In genomic region chr12:89174306-89175159, GRCm38 (mm10) we compare ENCODE assay signal across 21 mouse cellular contexts.
DNase-seq lines count a peak whose midpoint lies in the region; ATAC-seq and TF ChIP-seq lines count a peak whose summit lies in the region.
"Had no signal": no experiment of that assay in that cellular context is flagged by ENCODE, and none has a peak within 500 bp of the region (broad histone marks: within the 10 kb centered on the region; RNA-seq: fewer than 3 reads in every experiment).

No protein-coding gene starts in this region.

- no peaks in the 10 kb centered on the region for H3K36me3 ChIP-seq in forebrain, embryonic 13.5 days (ENCODE audit: poor library complexity, severe bottlenecking)
- H3K36me3 ChIP-seq in forebrain, embryonic 12.5 days (replicated peaks): no peaks in the 10 kb centered on the region
- H3K36me3 ChIP-seq in hindbrain, embryonic 16.5 days (ENCODE audit: control insufficient read depth, insufficient read depth, low read length): no peaks in the 10 kb centered on the region
- no peaks in the 10 kb centered on the region for H3K36me3 ChIP-seq in hindbrain, embryonic 14.5 days (replicated peaks; ENCODE audit: control insufficient read depth, insufficient read depth)
- no peaks in the 10 kb centered on the region for H3K36me3 ChIP-seq in hindbrain, postnatal 0 days (ENCODE audit: insufficient read depth, low read length)
- H3K36me3 ChIP-seq in midbrain, embryonic 16.5 days (ENCODE audit: control insufficient read depth, insufficient read depth, low read length): no peaks in the 10 kb centered on the region
- H3K36me3 ChIP-seq: hindbrain, embryonic 15.5 days; kidney, embryonic 15.5 days; limb, embryonic 13.5 days; liver, embryonic 12.5 days had no signal

- no peaks in the 10 kb centered on the region for H3K9me3 ChIP-seq in forebrain, embryonic 13.5 days (replicated peaks)
- no peaks in the 10 kb centered on the region for H3K9me3 ChIP-seq in forebrain, embryonic 12.5 days
- no peaks in the 10 kb centered on the region for H3K9me3 ChIP-seq in hindbrain, embryonic 16.5 days (ENCODE audit: control insufficient read depth, low read length)
- H3K9me3 ChIP-seq in hindbrain, embryonic 14.5 days (ENCODE audit: control insufficient read depth, low read length): no peaks in the 10 kb centered on the region
- no peaks in the 10 kb centered on the region for H3K9me3 ChIP-seq in hindbrain, postnatal 0 days (ENCODE audit: low read length)
- no peaks in the 10 kb centered on the region for H3K9me3 ChIP-seq in midbrain, embryonic 16.5 days (replicated peaks; ENCODE audit: control insufficient read depth, low read length, poor library complexity, severe bottlenecking)
- H3K9me3 ChIP-seq: hindbrain, embryonic 15.5 days; kidney, embryonic 15.5 days; limb, embryonic 13.5 days; liver, embryonic 12.5 days had no signal

- TF ChIP-seq CTCF in hindbrain, postnatal 0 days (IDR thresholded peaks at IDR 0.05; ENCODE audit: low read depth): no peak

- H3K9ac ChIP-seq in forebrain, embryonic 13.5 days: no peak overlapping the region
- no peak overlapping the region for H3K9ac ChIP-seq in forebrain, embryonic 12.5 days
- H3K9ac ChIP-seq in hindbrain, embryonic 16.5 days (ENCODE audit: low read depth, low read length): no peak overlapping the region
- no peak overlapping the region for H3K9ac ChIP-seq in hindbrain, embryonic 14.5 days
- no peak overlapping the region for H3K9ac ChIP-seq in hindbrain, postnatal 0 days (replicated peaks; ENCODE audit: low read length)
- H3K9ac ChIP-seq in midbrain, embryonic 16.5 days (ENCODE audit: low read depth, low read length): no peak overlapping the region
- H3K9ac ChIP-seq: hindbrain, embryonic 15.5 days; kidney, embryonic 15.5 days; limb, embryonic 13.5 days; liver, embryonic 12.5 days had no signal

- H3K27me3 ChIP-seq in forebrain, embryonic 13.5 days: no peaks in the 10 kb centered on the region
- H3K27me3 ChIP-seq in forebrain, embryonic 12.5 days: no peaks in the 10 kb centered on the region
- H3K27me3 ChIP-seq in hindbrain, embryonic 16.5 days (replicated peaks; ENCODE audit: control insufficient read depth, insufficient read depth, low read length): no peaks in the 10 kb centered on the region
- H3K27me3 ChIP-seq in hindbrain, embryonic 14.5 days (ENCODE audit: control insufficient read depth, insufficient read depth, low read length): no peaks in the 10 kb centered on the region
- no peaks in the 10 kb centered on the region for H3K27me3 ChIP-seq in hindbrain, postnatal 0 days (ENCODE audit: insufficient read depth, low read length)
- H3K27me3 ChIP-seq in midbrain, embryonic 16.5 days (ENCODE audit: control insufficient read depth, insufficient read depth, low read depth, low read length): no peaks in the 10 kb centered on the region
- H3K27me3 ChIP-seq: hindbrain, embryonic 15.5 days; kidney, embryonic 15.5 days; limb, embryonic 13.5 days; liver, embryonic 12.5 days had no signal

- 29% methylated on average over 12 of the region's 12 CpGs for WGBS in forebrain, embryonic 13.5 days
- 31% methylated on average over 12 of the region's 12 CpGs for WGBS in forebrain, embryonic 12.5 days
- WGBS in hindbrain, embryonic 16.5 days: 42% methylated on average over 12 of the region's 12 CpGs
- 33% methylated on average over 12 of the region's 12 CpGs for WGBS in hindbrain, embryonic 14.5 days
- 37% methylated on average over 12 of the region's 12 CpGs for WGBS in hindbrain, postnatal 0 days
- WGBS in midbrain, embryonic 16.5 days: 29% methylated on average over 12 of the region's 12 CpGs

- no peak overlapping the region for H3K4me3 ChIP-seq in forebrain, embryonic 13.5 days
- no peak overlapping the region for H3K4me3 ChIP-seq in forebrain, embryonic 12.5 days (replicated peaks)
- no peak overlapping the region for H3K4me3 ChIP-seq in hindbrain, embryonic 16.5 days (ENCODE audit: low read length)
- no peak overlapping the region for H3K4me3 ChIP-seq in hindbrain, embryonic 14.5 days (replicated peaks; ENCODE audit: low read length)
- H3K4me3 ChIP-seq in hindbrain, postnatal 0 days (ENCODE audit: low read length): no peak overlapping the region
- no peak overlapping the region for H3K4me3 ChIP-seq in midbrain, embryonic 16.5 days (ENCODE audit: low read depth, low read length)
- H3K4me3 ChIP-seq: hindbrain, embryonic 15.5 days; kidney, embryonic 15.5 days; limb, embryonic 13.5 days; liver, embryonic 12.5 days had no signal

- H3K4me1 ChIP-seq in forebrain, embryonic 13.5 days: peaks cover 9% of the 10 kb centered on the region; the same call in 1 of the 2 replicates
- peaks cover 10% of the 10 kb centered on the region for H3K4me1 ChIP-seq in forebrain, embryonic 12.5 days
- H3K4me1 ChIP-seq in hindbrain, embryonic 16.5 days (ENCODE audit: control insufficient read depth, insufficient read depth, low read depth, low read length): peaks cover 5% of the 10 kb centered on the region; the same call in 1 of the 2 replicates
- H3K4me1 ChIP-seq in hindbrain, embryonic 14.5 days (replicated peaks; ENCODE audit: control insufficient read depth, insufficient read depth, low read length): peaks cover 4% of the 10 kb centered on the region; the same call in 1 of the 2 replicates
- H3K4me1 ChIP-seq in hindbrain, postnatal 0 days (ENCODE audit: insufficient read depth, low read length): no peaks in the 10 kb centered on the region
- H3K4me1 ChIP-seq in midbrain, embryonic 16.5 days (ENCODE audit: control insufficient read depth, insufficient read depth, low read length): 0 out of 2 replicates have a peak, but pooled peaks cover 2% of the 10 kb centered on the region
- H3K4me1 ChIP-seq: hindbrain, embryonic 15.5 days; kidney, embryonic 15.5 days; limb, embryonic 13.5 days; liver, embryonic 12.5 days had no signal

- ATAC-seq in forebrain, embryonic 13.5 days: peak; percentile 70; the same call in 1 of the 2 replicates
- no peak for ATAC-seq in forebrain, embryonic 12.5 days (ENCODE audit: low FRiP score)
- ATAC-seq in hindbrain, embryonic 16.5 days: 0 out of 2 replicates have a peak, but pooled peaks have one; percentile 37
- ATAC-seq in hindbrain, embryonic 14.5 days (ENCODE audit: low FRiP score): no peak
- ATAC-seq in hindbrain, postnatal 0 days: no peak
- ATAC-seq in midbrain, embryonic 16.5 days: peak; percentile 71; the same call in 1 of the 2 replicates
- ATAC-seq: intestine, embryonic 16.5 days; liver, embryonic 12.5 days had no signal

- DNase-seq in hindbrain, embryonic 14.5 days (ENCODE audit: low spot score): no peak
- DNase-seq in hindbrain, postnatal 0 days (ENCODE audit: low spot score): peak; percentile 12
- no peak for DNase-seq in left cerebral cortex, adult 8-10 months (ENCODE audit: low spot score in 2 of 2)
- DNase-seq: adrenal gland, postnatal 25 days; cerebellum, adult 11-12 months; cerebellum, postnatal 14 days; embryo, embryonic 11 days; heart, postnatal 10 days; kidney, postnatal 36 days; layer of hippocampus, postnatal 36 days; lung, adult 18-20 months had no signal

- H3K27ac ChIP-seq in forebrain, embryonic 13.5 days: no peak overlapping the region
- H3K27ac ChIP-seq in forebrain, embryonic 12.5 days: no peak overlapping the region
- H3K27ac ChIP-seq in hindbrain, embryonic 16.5 days (ENCODE audit: low read depth, low read length): no peak overlapping the region
- H3K27ac ChIP-seq in hindbrain, embryonic 14.5 days: no peak overlapping the region
- H3K27ac ChIP-seq in hindbrain, postnatal 0 days: no peak overlapping the region
- no peak overlapping the region for H3K27ac ChIP-seq in midbrain, embryonic 16.5 days (ENCODE audit: low read length)
- H3K27ac ChIP-seq: hindbrain, embryonic 15.5 days; kidney, embryonic 15.5 days; limb, embryonic 13.5 days; liver, embryonic 12.5 days had no signal

- H3K4me2 ChIP-seq in forebrain, embryonic 13.5 days: no peak overlapping the region
- no peak overlapping the region for H3K4me2 ChIP-seq in forebrain, embryonic 12.5 days
- no peak overlapping the region for H3K4me2 ChIP-seq in hindbrain, embryonic 16.5 days (ENCODE audit: low read length)
- H3K4me2 ChIP-seq in hindbrain, embryonic 14.5 days (replicated peaks): no peak overlapping the region
- no peak overlapping the region for H3K4me2 ChIP-seq in hindbrain, postnatal 0 days (ENCODE audit: low read depth, low read length)
- no peak overlapping the region for H3K4me2 ChIP-seq in midbrain, embryonic 16.5 days (ENCODE audit: low read length)
- H3K4me2 ChIP-seq: heart, embryonic 11.5 days; hindbrain, embryonic 15.5 days; kidney, embryonic 15.5 days; limb, embryonic 13.5 days; liver, embryonic 12.5 days had no signal

Comparison
In these comparisons a context has a peak if more than half of its experiments do, and no peak if none do; other contexts are left out.
1. ATAC-seq: peak in forebrain, embryonic 13.5 days (single experiment), hindbrain, embryonic 16.5 days (single experiment) and midbrain, embryonic 16.5 days (single experiment); none in forebrain, embryonic 12.5 days (single experiment), hindbrain, embryonic 14.5 days (single experiment) and hindbrain, postnatal 0 days (single experiment).